Mouse (Mus musculus) ES-Bruce4 (cell line): ENCODE measurements around the gene D930020B18Rik. TPM values are rescaled to one million over a fixed set of nuclear protein-coding genes. Genes with fewer than 3 reads are reported as not detected.

ENCODE experiments used
- H3K27ac ChIP-seq: 2 replicates; pipeline ENCODE4 v1.5.1; 2012; ENCODE audit warnings: low read length, inconsistent platforms; ENCODE audit not compliant: insufficient read depth
- H3K27me3 ChIP-seq: 2 replicates; pipeline ENCODE4 v1.6.1; 2012; ENCODE audit warnings: mild to moderate bottlenecking, low read length, inconsistent platforms; ENCODE audit not compliant: control insufficient read depth, poor library complexity, insufficient read depth, severe bottlenecking
- H3K36me3 ChIP-seq: 2 replicates; pipeline ENCODE4 v1.6.1; 2012; ENCODE audit warnings: inconsistent platforms, mild to moderate bottlenecking, low read length, moderate library complexity; ENCODE audit not compliant: control insufficient read depth, poor library complexity, insufficient read depth, severe bottlenecking
- H3K4me1 ChIP-seq: one replicate; pipeline ENCODE4 v1.8.1; 2011; ENCODE audit warnings: low read length; ENCODE audit not compliant: control insufficient read depth, insufficient read depth
- H3K4me3 ChIP-seq: 2 replicates; pipeline ENCODE4 v1.5.1; 2011; ENCODE audit warnings: low read depth, mild to moderate bottlenecking, low read length
- H3K9ac ChIP-seq: 2 replicates; pipeline ENCODE4 v1.6.1; 2012; ENCODE audit warnings: low read depth, mild to moderate bottlenecking, inconsistent platforms; ENCODE audit not compliant: poor library complexity, severe bottlenecking
- H3K9me3 ChIP-seq: replicated peaks from 2 replicates; pipeline ENCODE4 v1.6.1; 2012; ENCODE audit warnings: mild to moderate bottlenecking, low read length, inconsistent platforms; ENCODE audit not compliant: control insufficient read depth, poor library complexity, insufficient read depth, severe bottlenecking
- CTCF ChIP-seq: IDR thresholded peaks from one replicate; pipeline ENCODE4 v1.8.1; 2011; ENCODE audit warnings: low read depth, low read length
- EP300 ChIP-seq: IDR thresholded peaks from 2 replicates; pipeline ENCODE4 v1.6.1; 2011; ENCODE audit warnings: low read depth, low read length; ENCODE audit not compliant: insufficient read depth
- POLR2A ChIP-seq: IDR thresholded peaks from one replicate; pipeline ENCODE4 v1.8.1; 2011; ENCODE audit warnings: low read length; ENCODE audit not compliant: insufficient read depth
- polyA plus RNA-seq: library from polyadenylated mRNA; stranded (reverse); fragments of >200 nt; gene quantifications from 2 replicates; pipeline ENCODE4 v1.2.4, GENCODE M21; 2011; ENCODE audit warnings: low read depth; ENCODE audit not compliant: missing spikeins, insufficient read depth, insufficient read length

Gene D930020B18Rik
- polyA plus RNA-seq, 1 experiment = 0.51 TPM

- H3K4me1 ChIP-seq = peaks cover 2% of the 10 kb centered on the region
- H3K9me3 ChIP-seq = no peaks in the 10 kb centered on the region
- H3K27me3 ChIP-seq = no peaks in the 10 kb centered on the region
- H3K4me3 ChIP-seq = peak overlapping the region; percentile 22
- TF ChIP-seq POLR2A = no peak
- TF ChIP-seq CTCF = no peak
- no peak for TF ChIP-seq EP300
- H3K36me3 ChIP-seq = peaks cover 8% of the 10 kb centered on the region
- H3K9ac ChIP-seq = peak overlapping the region; percentile 79
- no peak overlapping the region for H3K27ac ChIP-seq
Observed at GRCm38 (mm10) chr10:121627216-121627852, 14.1 kb upstream of the D930020B18Rik start.

- peak overlapping the region; percentile 79 for H3K9ac ChIP-seq
Observed at GRCm38 (mm10) chr10:121628561-121629040, 12.8 kb upstream of the D930020B18Rik start.

GRCm38 (mm10) chr10:121634159-121634558 is 7.2 kb upstream of the D930020B18Rik start:
- Histone ChIP-seq H3K4me3 (no peak overlapping the region), H3K36me3 (no peaks in the 10 kb centered on the region), H3K9me3 (no peaks in the 10 kb centered on the region), H3K4me1 (no peaks in the 10 kb centered on the region), H3K27me3 (no peaks in the 10 kb centered on the region), H3K9ac (no peak overlapping the region), H3K27ac (no peak overlapping the region)
- TF ChIP-seq POLR2A (no peak), EP300 (no peak), CTCF (no peak)

More at GRCm38 (mm10) chr10:121628561-121629040, 12.8 kb upstream of the D930020B18Rik start:
- Histone ChIP-seq H3K4me3 (peak overlapping the region; percentile 57), H3K4me1 (peaks cover 2% of the 10 kb centered on the region), H3K9me3 (no peaks in the 10 kb centered on the region), H3K36me3 (no peaks in the 10 kb centered on the region), H3K27ac (no peak overlapping the region), H3K27me3 (no peaks in the 10 kb centered on the region)
- no peak for TF ChIP-seq EP300
- TF ChIP-seq POLR2A = no peak
- no peak for TF ChIP-seq CTCF

- H3K27me3 ChIP-seq = no peaks in the 10 kb centered on the region
- no peaks in the 10 kb centered on the region for H3K9me3 ChIP-seq
- no peak overlapping the region for H3K4me3 ChIP-seq
- H3K27ac ChIP-seq = no peak overlapping the region
- H3K4me1 ChIP-seq = no peaks in the 10 kb centered on the region
- no peak for TF ChIP-seq EP300
- TF ChIP-seq POLR2A = no peak
- TF ChIP-seq CTCF = no peak
- H3K36me3 ChIP-seq = no peaks in the 10 kb centered on the region
- H3K9ac ChIP-seq = no peak overlapping the region
Observed at GRCm38 (mm10) chr10:121636276-121636675, 5.1 kb upstream of the D930020B18Rik start.

GRCm38 (mm10) chr10:121639573-121639972 is 1.8 kb upstream of the D930020B18Rik start:
- no peaks in the 10 kb centered on the region for H3K9me3 ChIP-seq
- H3K9ac ChIP-seq = no peak overlapping the region
- TF ChIP-seq EP300 (no peak), CTCF (no peak), POLR2A (no peak)
- no peaks in the 10 kb centered on the region for H3K27me3 ChIP-seq
- H3K36me3 ChIP-seq = no peaks in the 10 kb centered on the region
- H3K27ac ChIP-seq = no peak overlapping the region
- no peaks in the 10 kb centered on the region for H3K4me1 ChIP-seq
- no peak overlapping the region for H3K4me3 ChIP-seq

GRCm38 (mm10) chr10:121640150-121640930 is 1.0 kb upstream of the D930020B18Rik start:
- no peaks in the 10 kb centered on the region for H3K36me3 ChIP-seq
- TF ChIP-seq EP300 (no peak), POLR2A (no peak), CTCF (peak; percentile 50)
- H3K4me1 ChIP-seq = no peaks in the 10 kb centered on the region
- H3K4me3 ChIP-seq = no peak overlapping the region
- no peak overlapping the region for H3K9ac ChIP-seq
- H3K27me3 ChIP-seq = no peaks in the 10 kb centered on the region
- H3K9me3 ChIP-seq = no peaks in the 10 kb centered on the region
- H3K27ac ChIP-seq = no peak overlapping the region
